Mouse (Mus musculus) midbrain, postnatal 0 days (tissue): Measurements from ENCODE around the gene Ccdc148. TPM values are rescaled to one million over a fixed set of nuclear protein-coding genes. Genes with fewer than 3 reads are reported as not detected.

ENCODE experiments used
- ATAC-seq: fragments of 200-750 bp; cut with Nextera tagmentation; 2 replicates; pipeline ENCODE4 v1.8.0; 2017; ENCODE audit warnings: moderate number of reproducible peaks, mild to moderate bottlenecking, moderate TSS enrichment, moderate library complexity; ENCODE audit not compliant: low FRiP score
- DNase-seq: peaks from one replicate; pipeline ENCODE4 v3.0.0-alpha.2; 2015; ENCODE audit warnings: low spot score
- H3K27ac ChIP-seq: fragments of 300-500 bp; sonication (generic); 2 replicates; pipeline ENCODE4 v1.5.1; 2014; ENCODE audit warnings: low read depth, mild to moderate bottlenecking, low read length, mixed read lengths
- H3K27me3 ChIP-seq: fragments of 300-500 bp; sonication (generic); 2 replicates; pipeline ENCODE4 v1.6.1; 2014; ENCODE audit warnings: low read length, control low read depth, mixed read lengths; ENCODE audit not compliant: insufficient read depth
- H3K36me3 ChIP-seq: fragments of 300-500 bp; sonication (generic); 2 replicates; pipeline ENCODE4 v1.6.1; 2014; ENCODE audit warnings: low read length, control low read depth, mixed read lengths; ENCODE audit not compliant: insufficient read depth
- H3K4me1 ChIP-seq: fragments of 300-500 bp; sonication (generic); 2 replicates; pipeline ENCODE4 v1.6.1; 2014; ENCODE audit warnings: mild to moderate bottlenecking, control low read depth, antibody characterized with exemption, low read length, mixed read lengths; ENCODE audit not compliant: insufficient read depth
- H3K4me2 ChIP-seq: fragments of 300-500 bp; sonication (generic); 2 replicates; pipeline ENCODE4 v1.6.1; 2014; ENCODE audit warnings: low read depth, mild to moderate bottlenecking, low read length, mixed read lengths; ENCODE audit not compliant: poor library complexity, severe bottlenecking
- H3K4me3 ChIP-seq: fragments of 300-500 bp; sonication (generic); 2 replicates; pipeline ENCODE4 v1.5.1; 2014; ENCODE audit warnings: low read depth, mild to moderate bottlenecking, low read length, moderate library complexity
- H3K9ac ChIP-seq: fragments of 300-500 bp; sonication (generic); replicated peaks from 2 replicates; pipeline ENCODE4 v1.6.1; 2014; ENCODE audit warnings: mild to moderate bottlenecking, low read length, moderate library complexity, mixed read lengths; ENCODE audit not compliant: poor library complexity, severe bottlenecking
- H3K9me3 ChIP-seq: fragments of 300-500 bp; sonication (generic); 2 replicates; pipeline ENCODE4 v1.6.1; 2016; ENCODE audit warnings: low read length, control low read depth
- CTCF ChIP-seq: IDR thresholded peaks from 2 replicates; pipeline ENCODE4 v1.5.1; 2016; ENCODE audit warnings: antibody characterized with exemption, mild to moderate bottlenecking
- WGBS: fragments of 180-500 bp; shearing (Covaris S2); extraction: QIAGEN DNeasy Blood & Tissue Kit; methylation state at CpG from one replicate; pipeline ENCODE4 v1.1.7; 2014; 5-methylcytosine and 5-hydroxymethylcytosine counted together
- polyA plus RNA-seq: library from polyadenylated mRNA; unstranded; fragments of >200 nt; fragmentation: Nextera tagmentation; extraction: Ambion mirVana; gene quantifications from 2 replicates; pipeline ENCODE4 v1.2.1, GENCODE M21; 2015
- total RNA-seq: library from RNA; depleted of rRNA; stranded (reverse); fragments of >200 nt; gene quantifications from 2 replicates; pipeline ENCODE4 v1.2.3, GENCODE M21; 2014

Gene Ccdc148
- total and polyA plus RNA-seq, 2 experiments from 2014 or later, result 5.3 to 7.7 TPM

DNA sequence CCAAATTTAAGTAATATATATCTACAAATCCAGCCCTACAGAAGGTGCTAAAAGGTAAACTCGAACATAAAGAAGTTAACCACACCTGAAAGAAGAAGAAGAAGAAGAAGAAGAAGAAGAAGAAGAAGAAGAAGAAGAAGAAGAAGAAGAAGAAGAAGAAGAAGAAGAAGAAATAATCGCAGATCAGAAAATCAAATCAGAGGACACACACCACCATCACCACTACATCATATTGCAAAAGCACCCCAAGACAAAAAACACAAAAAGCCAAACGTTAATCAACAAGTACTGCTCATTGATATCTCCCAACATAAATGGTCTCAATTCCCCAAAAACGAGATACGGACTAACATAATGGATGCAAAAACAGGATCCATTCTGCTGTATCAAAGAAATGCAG, 301.3 kb downstream of the Ccdc148 start, which contains the start of gene Gm11099:
Gene Gm11099 (plus strand): TSS at position 301 of the 400 bp plus-strand sequence.
- H3K4me2 ChIP-seq, result no peak within 1 kb of the TSS
- no peak within 1 kb of the TSS for H3K27ac ChIP-seq
- H3K9ac ChIP-seq, result no peak within 1 kb of the TSS
- 83% methylated on average over 5 of the region's 5 CpGs for WGBS
- DNase-seq, result no peak
- no peaks in the 10 kb centered on the region for H3K9me3 ChIP-seq
- H3K36me3 ChIP-seq, result no peaks in the 10 kb centered on the region
- no peak within 1 kb of the TSS for H3K4me3 ChIP-seq
- H3K27me3 ChIP-seq, result no peaks in the 10 kb centered on the region
- no peak for TF ChIP-seq CTCF
- H3K4me1 ChIP-seq, result no peaks in the 10 kb centered on the region
- no peak for ATAC-seq

- Histone ChIP-seq H3K36me3 (no peaks in the 10 kb centered on the region), H3K27ac (no peak overlapping the region), H3K4me1 (no peaks in the 10 kb centered on the region), H3K4me3 (no peak overlapping the region), H3K4me2 (no peak overlapping the region), H3K27me3 (no peaks in the 10 kb centered on the region), H3K9me3 (no peaks in the 10 kb centered on the region), H3K9ac (no peak overlapping the region)
- 15% methylated on average over 10 of the region's 10 CpGs for WGBS
- no peak for TF ChIP-seq CTCF
- ATAC-seq (no peak), DNase-seq (no peak)
Observed at GRCm38 (mm10) chr2:58844499-58844898, 316.0 kb downstream of the Ccdc148 start.

GRCm38 (mm10) chr2:58842443-58842842, 318.0 kb downstream of the Ccdc148 start:
- Histone ChIP-seq H3K9me3 (no peaks in the 10 kb centered on the region), H3K4me3 (no peak overlapping the region), H3K9ac (no peak overlapping the region), H3K4me2 (no peak overlapping the region), H3K27ac (no peak overlapping the region), H3K4me1 (no peaks in the 10 kb centered on the region), H3K36me3 (no peaks in the 10 kb centered on the region), H3K27me3 (no peaks in the 10 kb centered on the region)
- ATAC-seq (no peak), DNase-seq (no peak)
- TF ChIP-seq CTCF, result no peak
- 90% methylated on average over 4 of the region's 4 CpGs for WGBS

DNA sequence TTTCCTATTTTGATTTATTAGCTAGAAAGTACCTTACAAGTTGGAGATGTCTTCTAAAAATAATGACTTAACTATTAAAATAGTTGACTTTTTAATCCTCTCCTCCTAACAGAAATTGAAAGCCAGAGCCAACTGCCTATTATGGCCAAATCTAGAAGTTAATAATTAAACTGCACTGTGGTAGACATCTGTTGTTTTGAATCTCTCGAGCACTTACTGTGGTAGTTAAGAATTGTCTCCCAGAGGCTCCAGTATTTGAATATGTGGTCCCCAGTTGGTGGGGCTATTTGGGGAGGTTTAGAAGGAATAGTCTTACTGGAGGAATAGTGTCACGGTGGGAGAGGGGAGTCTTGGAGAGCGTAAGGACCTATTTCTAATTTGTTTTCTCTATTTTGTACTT, 319.5 kb downstream of the Ccdc148 start:
- Histone ChIP-seq H3K27ac (no peak overlapping the region), H3K4me1 (no peaks in the 10 kb centered on the region), H3K9ac (no peak overlapping the region), H3K36me3 (no peaks in the 10 kb centered on the region), H3K4me3 (no peak overlapping the region), H3K9me3 (no peaks in the 10 kb centered on the region), H3K27me3 (no peaks in the 10 kb centered on the region), H3K4me2 (no peak overlapping the region)
- no peak for TF ChIP-seq CTCF
- WGBS, result 84% methylated on average over 3 of the region's 3 CpGs
- no peak for ATAC-seq
- no peak for DNase-seq

DNA sequence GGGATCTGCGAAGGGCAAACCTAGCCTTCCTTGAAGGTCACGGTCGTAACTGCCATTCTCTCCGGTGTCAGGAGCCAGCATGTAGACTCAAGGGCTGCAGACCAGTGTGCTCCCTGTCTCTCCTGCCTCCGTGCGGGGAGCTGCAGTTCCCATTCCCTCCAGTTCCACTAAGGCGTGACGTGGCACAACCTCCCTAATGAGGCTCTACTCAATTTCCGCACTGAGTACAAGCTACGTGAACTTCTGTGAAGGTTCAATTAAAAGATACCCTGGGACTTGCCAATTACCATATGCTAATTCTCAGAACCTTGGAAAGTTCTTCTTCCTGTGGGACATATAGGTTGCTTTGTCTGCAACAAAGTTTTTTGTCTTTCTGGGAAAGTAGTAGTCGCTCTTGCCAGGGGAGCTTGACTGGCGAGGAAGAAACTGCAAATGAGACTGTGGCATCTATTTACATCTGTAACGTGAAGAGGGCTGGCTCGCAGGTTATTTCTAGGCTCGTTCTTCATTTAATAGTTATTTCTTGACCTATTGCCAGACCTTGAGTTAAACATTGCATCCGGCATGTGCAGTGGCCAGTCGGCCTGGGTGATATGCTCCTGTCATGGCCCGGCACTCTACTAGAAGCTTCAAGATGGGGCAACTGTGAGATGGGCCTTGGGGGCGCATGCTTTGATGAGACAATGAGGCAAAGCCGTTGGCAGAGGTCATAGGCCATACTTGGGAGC, 328.1 kb downstream of the Ccdc148 start:
- 92% methylated on average over 20 of the region's 20 CpGs for WGBS
- no peak for ATAC-seq
- no peak for TF ChIP-seq CTCF

GRCm38 (mm10) chr2:58829981-58830742, 330.3 kb downstream of the Ccdc148 start:
- peak; percentile 62 for DNase-seq
- peak; percentile 80 for ATAC-seq

More for the DNA sequence above, 328.1 kb downstream of the Ccdc148 start:
- Histone ChIP-seq H3K9me3 (no peaks in the 10 kb centered on the region), H3K4me1 (no peaks in the 10 kb centered on the region), H3K4me2 (no peak overlapping the region), H3K36me3 (no peaks in the 10 kb centered on the region), H3K27ac (no peak overlapping the region), H3K27me3 (no peaks in the 10 kb centered on the region), H3K9ac (no peak overlapping the region), H3K4me3 (no peak overlapping the region)
- DNase-seq, result no peak

More at GRCm38 (mm10) chr2:58829981-58830742, 330.3 kb downstream of the Ccdc148 start:
- no peaks in the 10 kb centered on the region for H3K27me3 ChIP-seq
- no peak overlapping the region for H3K4me3 ChIP-seq
- H3K36me3 ChIP-seq, result no peaks in the 10 kb centered on the region
- TF ChIP-seq CTCF, result peak; percentile 72
- H3K27ac ChIP-seq, result no peak overlapping the region
- H3K9me3 ChIP-seq, result no peaks in the 10 kb centered on the region
- no peak overlapping the region for H3K4me2 ChIP-seq
- 40% methylated on average over 7 of the region's 7 CpGs for WGBS
- H3K4me1 ChIP-seq, result no peaks in the 10 kb centered on the region
- no peak overlapping the region for H3K9ac ChIP-seq
